Mouse (Mus musculus): Measurements from ENCODE around the gene Cd47.

Gene Cd47

DNA sequence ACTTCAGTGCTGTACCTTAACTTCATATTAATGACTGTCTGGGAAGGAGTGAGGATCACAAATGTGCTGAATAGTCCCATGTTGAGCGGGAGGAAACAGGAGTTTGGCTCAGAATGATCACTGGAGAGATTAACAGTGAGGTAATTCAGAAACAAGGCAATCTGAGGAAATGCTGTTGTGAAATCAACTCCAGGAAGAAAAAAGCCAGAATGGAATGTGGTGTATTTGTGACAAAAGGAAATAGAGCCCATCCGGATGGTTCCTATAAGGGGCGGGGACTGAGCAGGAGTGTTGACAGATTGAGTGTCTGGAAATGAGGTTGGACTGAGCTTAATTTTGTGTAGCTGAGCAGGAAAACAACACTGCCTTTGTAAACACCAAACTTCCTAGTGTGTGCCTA lies 153.5 kb downstream of the Cd47 start:
- TF ChIP-seq POU5F1 (IDR thresholded peaks at IDR 0.05; ENCODE audit: borderline replicate concordance, low read length) (no peak), CTCF (conservative IDR thresholded peaks at IDR 0.05; ENCODE audit: low read length) (no peak), NANOG (IDR thresholded peaks at IDR 0.05; ENCODE audit: borderline replicate concordance, low read length) (no peak)
- H3K9me3 ChIP-seq (ENCODE audit: low read length) = no peaks in the 10 kb centered on the region

DNA sequence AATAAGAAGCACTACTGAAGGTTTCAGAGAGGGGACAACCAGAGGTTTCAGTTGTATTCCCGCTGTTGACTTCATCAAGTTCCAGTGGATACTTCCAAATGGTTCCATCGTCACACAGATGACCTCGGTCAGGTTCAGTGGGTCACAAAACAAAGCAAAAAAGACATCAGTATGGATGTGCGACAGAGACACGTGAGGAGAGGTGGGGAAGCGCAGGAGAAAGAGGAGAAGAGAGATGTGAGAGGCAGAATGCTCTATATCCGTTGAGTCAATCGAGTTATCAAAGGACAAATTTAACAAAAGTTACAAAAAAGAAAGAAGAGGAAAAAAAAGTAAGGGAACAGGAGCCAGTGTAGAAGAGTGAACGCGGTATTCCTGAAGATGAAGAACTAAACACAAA lies 154.6 kb downstream of the Cd47 start:
- TF ChIP-seq NANOG (IDR thresholded peaks at IDR 0.05; ENCODE audit: borderline replicate concordance, low read length) = no peak
- TF ChIP-seq POU5F1 (IDR thresholded peaks at IDR 0.05; ENCODE audit: borderline replicate concordance, low read length) = no peak
- no peak for TF ChIP-seq CTCF (conservative IDR thresholded peaks at IDR 0.05; ENCODE audit: low read length)
- no peaks in the 10 kb centered on the region for H3K36me3 ChIP-seq (ENCODE audit: insufficient read depth, low read length)

More for the DNA sequence above, 153.5 kb downstream of the Cd47 start:
- no peak overlapping the region for H3K4me3 ChIP-seq (replicated peaks; ENCODE audit: low read length)
- no peaks in the 10 kb centered on the region for H3K36me3 ChIP-seq (ENCODE audit: insufficient read depth, low read length)
- peaks cover 8% of the 10 kb centered on the region for H3K4me1 ChIP-seq (replicated peaks; ENCODE audit: low read depth, low read length)
- H3K27me3 ChIP-seq (ENCODE audit: insufficient read depth, low read length) = no peaks in the 10 kb centered on the region

DNA sequence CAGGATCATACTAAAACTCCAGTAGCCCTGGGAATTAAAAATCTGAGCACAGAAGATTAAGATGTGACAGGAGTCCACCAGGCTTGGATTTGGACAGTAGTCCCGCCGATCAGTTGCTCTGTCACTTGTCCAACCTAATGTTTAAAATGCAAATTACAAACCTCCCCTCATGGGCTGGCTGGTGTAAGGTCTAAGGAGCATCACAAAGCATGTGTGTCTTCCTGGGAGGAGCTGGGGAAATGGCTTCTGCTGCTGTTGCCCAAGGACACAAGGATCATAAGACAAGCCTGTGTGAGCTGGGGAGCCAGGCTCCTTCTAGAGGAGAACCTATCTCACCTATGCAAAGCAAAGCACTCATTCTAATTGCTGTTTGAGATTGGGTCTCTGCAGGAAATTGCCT lies 155.0 kb downstream of the Cd47 start:
- no peaks in the 10 kb centered on the region for H3K27me3 ChIP-seq (ENCODE audit: insufficient read depth, low read length)
- no peaks in the 10 kb centered on the region for H3K36me3 ChIP-seq (ENCODE audit: insufficient read depth, low read length)
- H3K4me1 ChIP-seq (replicated peaks; ENCODE audit: low read depth, low read length) = peaks cover 8% of the 10 kb centered on the region
- H3K9me3 ChIP-seq (ENCODE audit: low read length) = no peaks in the 10 kb centered on the region
- no peak for TF ChIP-seq CTCF (conservative IDR thresholded peaks at IDR 0.05; ENCODE audit: low read length)
- TF ChIP-seq POU5F1 (IDR thresholded peaks at IDR 0.05; ENCODE audit: borderline replicate concordance, low read length) = no peak
- no peak for TF ChIP-seq NANOG (IDR thresholded peaks at IDR 0.05; ENCODE audit: borderline replicate concordance, low read length)
- no peak overlapping the region for H3K4me3 ChIP-seq (replicated peaks; ENCODE audit: low read length)

More for the DNA sequence above, 154.6 kb downstream of the Cd47 start:
- H3K27me3 ChIP-seq (ENCODE audit: insufficient read depth, low read length) = no peaks in the 10 kb centered on the region
- no peak overlapping the region for H3K4me3 ChIP-seq (replicated peaks; ENCODE audit: low read length)
- peaks cover 8% of the 10 kb centered on the region for H3K4me1 ChIP-seq (replicated peaks; ENCODE audit: low read depth, low read length)
- H3K9me3 ChIP-seq (ENCODE audit: low read length) = no peaks in the 10 kb centered on the region

DNA sequence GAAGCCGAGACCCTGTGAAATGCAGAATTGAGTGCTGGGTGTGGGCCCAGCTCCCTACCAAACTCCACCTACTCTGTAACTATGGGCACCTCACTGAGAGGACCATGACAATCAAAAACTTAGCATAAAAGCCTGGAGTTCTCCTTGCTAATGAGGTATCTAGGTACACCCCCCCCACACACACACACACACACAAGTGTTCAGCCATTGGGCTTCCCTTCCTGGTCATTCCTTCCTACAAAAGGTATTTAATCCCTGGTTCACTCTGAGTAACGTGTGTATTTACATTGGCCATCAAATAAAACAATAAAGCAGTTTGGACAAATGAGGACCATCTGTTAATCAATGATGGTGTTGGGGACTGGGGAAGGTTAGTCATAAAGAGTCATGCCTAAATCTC lies 155.6 kb downstream of the Cd47 start:
- no peak for TF ChIP-seq CTCF (conservative IDR thresholded peaks at IDR 0.05; ENCODE audit: low read length)
- TF ChIP-seq POU5F1 (IDR thresholded peaks at IDR 0.05; ENCODE audit: borderline replicate concordance, low read length) = no peak
- TF ChIP-seq NANOG (IDR thresholded peaks at IDR 0.05; ENCODE audit: borderline replicate concordance, low read length) = no peak
- Histone ChIP-seq H3K9me3 (ENCODE audit: low read length) (no peaks in the 10 kb centered on the region), H3K36me3 (ENCODE audit: insufficient read depth, low read length) (no peaks in the 10 kb centered on the region), H3K4me1 (replicated peaks; ENCODE audit: low read depth, low read length) (peaks cover 8% of the 10 kb centered on the region), H3K27me3 (ENCODE audit: insufficient read depth, low read length) (no peaks in the 10 kb centered on the region), H3K4me3 (replicated peaks; ENCODE audit: low read length) (no peak overlapping the region)

DNA sequence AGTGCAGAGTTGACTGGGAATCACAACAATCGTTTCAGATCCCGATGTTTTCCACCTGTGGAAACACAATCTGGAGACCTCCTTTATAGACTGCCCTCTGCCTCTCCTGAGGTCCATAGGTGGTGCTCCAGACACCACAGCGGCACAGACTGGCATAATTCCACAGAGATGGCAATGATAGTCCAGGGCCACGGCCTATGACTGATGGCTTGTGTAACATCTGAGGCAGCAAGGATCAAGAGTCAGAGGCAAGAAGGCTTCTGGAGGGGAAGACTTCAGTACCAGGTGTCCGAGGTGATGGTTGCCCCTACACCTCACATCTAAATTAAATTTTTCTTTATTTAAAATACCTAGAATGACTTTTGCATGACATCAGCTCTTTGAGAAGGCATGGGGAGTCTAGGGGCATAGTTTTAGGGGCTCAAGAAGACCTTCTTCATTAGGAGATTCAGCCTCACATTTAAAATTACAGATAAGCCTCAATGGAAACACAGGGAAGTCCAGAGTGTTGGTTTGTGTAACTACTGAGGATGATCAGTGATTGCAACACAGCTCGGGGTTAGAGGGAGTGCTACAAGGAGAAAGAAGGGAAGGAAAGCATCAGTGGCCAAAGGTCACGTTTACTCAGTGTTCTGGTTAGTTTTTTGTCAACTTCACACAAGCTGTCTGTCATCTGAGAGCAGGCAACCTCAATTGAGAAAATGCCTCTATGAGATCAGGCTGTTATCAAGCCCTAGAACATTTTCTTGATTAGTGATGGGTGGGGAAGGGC lies 156.4 kb downstream of the Cd47 start:
- H3K9me3 ChIP-seq (ENCODE audit: low read length) = no peaks in the 10 kb centered on the region
- no peak overlapping the region for H3K4me3 ChIP-seq (replicated peaks; ENCODE audit: low read length)
- TF ChIP-seq POU5F1 (IDR thresholded peaks at IDR 0.05; ENCODE audit: borderline replicate concordance, low read length) (no peak), CTCF (conservative IDR thresholded peaks at IDR 0.05; ENCODE audit: low read length) (no peak), NANOG (IDR thresholded peaks at IDR 0.05; ENCODE audit: borderline replicate concordance, low read length) (no peak)
- no peaks in the 10 kb centered on the region for H3K27me3 ChIP-seq (ENCODE audit: insufficient read depth, low read length)
- no peaks in the 10 kb centered on the region for H3K36me3 ChIP-seq (ENCODE audit: insufficient read depth, low read length)
- H3K4me1 ChIP-seq (replicated peaks; ENCODE audit: low read depth, low read length) = peaks cover 8% of the 10 kb centered on the region

DNA sequence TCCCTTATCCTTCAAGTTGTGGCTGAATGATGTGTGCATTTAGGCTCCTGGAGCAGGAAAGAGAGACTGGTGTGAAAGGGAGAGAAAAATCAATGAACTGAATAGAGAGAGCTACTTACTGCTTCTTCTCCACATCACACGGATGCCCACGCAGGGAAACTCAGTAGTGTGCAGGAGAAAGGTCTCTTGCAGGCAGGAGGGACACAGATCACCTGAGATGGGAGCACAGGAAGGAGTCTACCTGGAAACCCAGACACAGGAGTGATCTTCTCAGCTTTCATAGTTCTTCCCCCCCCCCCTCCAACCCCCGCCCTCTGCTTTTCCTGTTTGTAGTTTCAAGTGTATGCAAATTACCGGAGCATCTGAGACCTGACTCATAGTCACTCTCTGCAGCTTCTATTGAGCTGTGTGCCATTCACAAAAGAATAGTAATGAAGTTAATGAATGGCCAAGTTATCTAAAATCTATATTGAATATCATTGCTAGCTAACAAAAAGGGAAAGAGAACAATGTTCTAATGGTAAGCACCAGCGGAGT lies 158.6 kb downstream of the Cd47 start:
- TF ChIP-seq POU5F1 (IDR thresholded peaks at IDR 0.05; ENCODE audit: borderline replicate concordance, low read length) (no peak), NANOG (IDR thresholded peaks at IDR 0.05; ENCODE audit: borderline replicate concordance, low read length) (no peak), CTCF (conservative IDR thresholded peaks at IDR 0.05; ENCODE audit: low read length) (no peak)
- Histone ChIP-seq H3K4me1 (replicated peaks; ENCODE audit: low read depth, low read length) (peaks cover 8% of the 10 kb centered on the region), H3K4me3 (replicated peaks; ENCODE audit: low read length) (no peak overlapping the region)

DNA sequence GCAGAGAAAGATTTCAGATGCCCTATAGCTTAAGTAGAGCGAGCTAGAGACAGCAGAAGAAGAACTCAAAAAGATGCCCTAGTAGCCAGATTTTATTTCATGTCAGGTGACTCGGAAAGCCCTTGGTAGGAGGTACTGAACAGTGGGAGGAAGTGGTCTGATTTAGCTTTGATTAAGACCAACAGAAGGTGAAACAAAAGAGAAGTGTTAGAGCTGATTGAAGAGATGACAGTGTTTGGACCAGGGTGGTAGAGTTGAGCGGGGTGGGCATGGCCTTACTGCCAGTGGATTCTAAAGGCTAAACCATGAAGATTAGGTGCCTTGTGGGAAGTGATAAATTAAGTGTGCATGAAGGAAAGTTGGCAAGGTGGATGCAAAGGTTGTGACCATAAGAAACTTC lies 162.0 kb downstream of the Cd47 start:
- Histone ChIP-seq H3K4me1 (replicated peaks; ENCODE audit: low read depth, low read length) (no peaks in the 10 kb centered on the region), H3K27me3 (ENCODE audit: insufficient read depth, low read length) (no peaks in the 10 kb centered on the region), H3K36me3 (ENCODE audit: insufficient read depth, low read length) (no peaks in the 10 kb centered on the region), H3K9me3 (ENCODE audit: low read length) (no peaks in the 10 kb centered on the region), H3K4me3 (replicated peaks; ENCODE audit: low read length) (no peak overlapping the region)
- TF ChIP-seq CTCF (conservative IDR thresholded peaks at IDR 0.05; ENCODE audit: low read length) (no peak), POU5F1 (IDR thresholded peaks at IDR 0.05; ENCODE audit: borderline replicate concordance, low read length) (no peak), NANOG (IDR thresholded peaks at IDR 0.05; ENCODE audit: borderline replicate concordance, low read length) (no peak)

More for the DNA sequence above, 158.6 kb downstream of the Cd47 start:
- Histone ChIP-seq H3K9me3 (ENCODE audit: low read length) (no peaks in the 10 kb centered on the region), H3K27me3 (ENCODE audit: insufficient read depth, low read length) (no peaks in the 10 kb centered on the region), H3K36me3 (ENCODE audit: insufficient read depth, low read length) (no peaks in the 10 kb centered on the region)

DNA sequence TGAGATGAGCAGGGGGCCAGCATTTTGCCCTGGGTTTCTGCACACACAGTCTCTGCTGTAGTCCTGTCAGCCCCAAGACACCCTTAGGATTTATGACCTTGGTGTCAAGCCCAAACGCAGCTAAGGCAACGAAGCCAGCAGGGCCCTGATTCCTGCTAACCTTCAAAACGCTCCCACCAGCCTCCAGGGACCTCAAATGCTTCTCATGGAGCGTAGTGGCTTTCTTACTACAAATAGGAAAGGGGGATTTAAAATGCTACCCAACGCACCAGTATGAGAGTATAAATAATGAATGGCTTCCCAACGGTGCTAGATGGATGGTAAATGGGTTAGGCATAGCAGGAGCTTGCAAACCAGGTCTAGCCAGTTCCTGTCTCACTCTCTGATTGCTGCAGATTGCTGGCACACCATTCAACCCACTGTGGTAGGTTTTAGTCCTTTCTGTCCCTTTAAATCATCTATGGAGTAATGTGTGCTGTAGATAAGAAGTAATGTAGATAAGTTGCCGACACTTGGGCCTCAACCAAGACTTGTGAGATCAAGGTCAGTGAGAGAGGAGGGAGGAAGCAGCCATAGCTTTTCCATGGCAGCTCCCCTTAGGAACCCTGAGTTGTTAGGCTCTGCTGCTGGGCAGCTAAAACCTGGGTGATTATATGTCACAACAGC lies 164.1 kb downstream of the Cd47 start:
- no peaks in the 10 kb centered on the region for H3K4me1 ChIP-seq (replicated peaks; ENCODE audit: low read depth, low read length)
- no peaks in the 10 kb centered on the region for H3K36me3 ChIP-seq (ENCODE audit: insufficient read depth, low read length)
- TF ChIP-seq POU5F1 (IDR thresholded peaks at IDR 0.05; ENCODE audit: borderline replicate concordance, low read length) (no peak), NANOG (IDR thresholded peaks at IDR 0.05; ENCODE audit: borderline replicate concordance, low read length) (no peak), CTCF (conservative IDR thresholded peaks at IDR 0.05; ENCODE audit: low read length) (no peak)
- no peaks in the 10 kb centered on the region for H3K9me3 ChIP-seq (ENCODE audit: low read length)
- H3K27me3 ChIP-seq (ENCODE audit: insufficient read depth, low read length) = no peaks in the 10 kb centered on the region
- no peak overlapping the region for H3K4me3 ChIP-seq (replicated peaks; ENCODE audit: low read length)

Data from E14TG2a.4 (cell line).